Comparison of ENCODE assay signal across 6 mouse cellular contexts in the genomic region with DNA sequence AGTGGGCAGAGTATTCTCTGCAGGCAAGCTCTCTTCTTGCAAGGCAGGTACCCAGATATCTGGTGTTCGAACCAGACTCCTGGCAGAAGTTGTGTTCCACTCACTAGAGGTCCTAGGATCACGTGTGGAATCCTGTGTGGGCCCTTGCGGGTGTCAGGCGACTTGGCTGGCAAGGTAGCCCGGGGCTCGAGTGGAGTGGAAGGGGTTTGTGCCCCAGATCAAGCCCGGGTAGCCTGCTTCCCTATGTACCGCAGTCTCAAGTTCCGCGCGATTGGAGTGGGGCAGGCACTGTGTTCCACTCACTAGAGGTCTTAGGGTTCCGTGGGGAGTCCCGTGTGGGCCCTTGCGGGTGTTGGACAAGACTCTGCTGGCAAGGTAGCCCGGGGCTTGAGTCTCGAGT.
DNase-seq lines count a peak whose midpoint lies in the region.

No protein-coding gene starts in this region.

- DNase-seq in adrenal gland, adult 8-10 months, result peak; percentile 1
- DNase-seq in cerebellum, postnatal 14 days, result peak; percentile 1 to 4
- peak; percentile 5 for DNase-seq in kidney, adult 18-20 months
- peak; percentile 1 for DNase-seq in layer of hippocampus, adult 9-11 months
- peak; percentile 5 for DNase-seq in right cerebral cortex, postnatal 25 days
- peak; percentile 3 to 7 for DNase-seq in thymus, postnatal 10 days (ENCODE audit: low spot score in 2 of 2)

Comparison
In these comparisons a context has a peak if more than half of its experiments do, and no peak if none do; other contexts are left out.
1. Peak in every context shown above with its lines: DNase-seq.